Mouse (Mus musculus) left cerebral cortex, postnatal 4 days (tissue): Measurements from ENCODE around the gene Rbms3. TPM values are rescaled to one million over a fixed set of nuclear protein-coding genes. Genes with fewer than 3 reads are reported as not detected.

Experiments
- DNase-seq: peaks from one replicate; pipeline ENCODE4 v3.0.0-alpha.2; 2022
- intact Hi-C: fragments of 180-260 bp; cut with DNase I; formaldehyde crosslinking; loops from one replicate; pipeline ENCODE4 v1.15.1; 2025
- total RNA-seq, 2 experiments: library from RNA; stranded (reverse); gene quantifications; 2 replicates each; pipeline ENCODE4 v1.2.3; 2021

Gene Rbms3
- total RNA-seq, 2 experiments from 2014 or later = 18.3 to 22.5 TPM

DNA sequence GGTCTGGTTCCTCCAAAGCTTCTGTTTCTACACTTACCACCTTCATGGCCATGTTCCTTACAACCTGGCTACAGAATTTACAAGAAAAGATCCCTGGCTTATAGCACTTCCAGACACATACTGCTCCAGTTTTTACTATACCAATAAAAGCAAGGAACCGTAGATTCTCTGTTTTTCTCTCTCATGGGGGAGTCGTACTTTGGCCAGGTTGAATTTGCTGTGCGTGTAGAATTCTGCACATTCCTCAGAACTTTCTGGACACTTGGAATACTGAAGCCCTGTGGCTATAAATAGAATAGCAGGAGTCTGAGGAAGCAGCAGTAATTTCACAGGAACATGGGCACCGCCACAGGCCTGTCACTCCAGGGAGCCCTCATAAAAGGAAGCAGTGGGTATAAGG, 766.1 kb downstream of the Rbms3 start:
- intact Hi-C loops = no loop called here
- no peak for DNase-seq

GRCm38 (mm10) chr9:116862341-116862740, 767.4 kb downstream of the Rbms3 start:
- DNase-seq = no peak
- intact Hi-C loops = no loop called here

- DNase-seq = no peak
- intact Hi-C loops = no loop called here
These were observed 771.7 kb downstream of the Rbms3 start for GRCm38 (mm10) chr9:116857861-116858595.

GRCm38 (mm10) chr9:116857151-116857550, 772.6 kb downstream of the Rbms3 start:
- intact Hi-C loops = no loop called here
- DNase-seq = no peak

GRCm38 (mm10) chr9:116855744-116856143, 774.0 kb downstream of the Rbms3 start:
- intact Hi-C loops = no loop called here

DNA sequence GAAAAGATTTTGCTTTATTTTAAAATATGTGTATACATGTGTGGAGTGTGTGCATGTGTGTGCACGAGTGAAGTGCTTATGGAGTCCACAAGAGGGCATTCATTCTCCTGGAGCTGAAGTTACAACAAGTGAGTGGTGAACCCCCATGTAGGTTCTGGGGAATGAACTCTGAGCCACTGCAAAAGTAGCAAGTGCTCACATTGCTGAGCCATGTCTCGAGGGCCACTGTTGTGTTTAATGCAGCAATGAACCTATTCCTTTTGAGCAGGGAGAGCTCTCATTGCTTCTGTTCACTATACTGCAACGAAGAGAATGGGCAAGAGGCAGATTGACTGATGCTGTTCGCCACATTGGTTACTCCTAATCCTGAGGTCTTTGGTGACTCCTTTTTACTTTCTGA, 780.8 kb downstream of the Rbms3 start:
- intact Hi-C loops = no loop called here
- no peak for DNase-seq

More at GRCm38 (mm10) chr9:116855744-116856143, 774.0 kb downstream of the Rbms3 start:
- no peak for DNase-seq

DNA sequence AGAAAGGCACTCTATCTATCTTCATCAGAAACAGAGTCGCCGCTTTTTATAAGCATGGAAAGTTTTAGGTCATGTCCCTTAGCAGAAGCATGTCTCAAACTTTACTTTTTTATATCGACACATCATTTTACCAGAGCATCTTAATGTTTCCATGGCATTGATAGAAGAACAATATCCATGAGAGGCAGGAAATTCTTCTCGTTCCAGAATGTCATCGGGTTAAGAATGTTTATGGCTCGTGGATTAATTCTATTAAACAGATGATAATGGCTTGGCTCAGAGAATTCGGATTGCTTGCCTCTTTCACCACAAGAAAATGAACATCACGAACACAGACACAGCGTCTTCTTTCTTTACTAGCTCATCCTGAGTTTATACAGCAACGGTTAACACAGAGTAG, 781.5 kb downstream of the Rbms3 start:
- intact Hi-C loops = no loop called here
- no peak for DNase-seq

GRCm38 (mm10) chr9:116847241-116848135, 782.2 kb downstream of the Rbms3 start:
- intact Hi-C loops = no loop called here
- peak; percentile 56 for DNase-seq

- intact Hi-C loops = no loop called here
- DNase-seq = no peak
These were observed 794.8 kb downstream of the Rbms3 start for GRCm38 (mm10) chr9:116834949-116835348.

- no peak for DNase-seq
- intact Hi-C loops = no loop called here
These were observed 796.0 kb downstream of the Rbms3 start for GRCm38 (mm10) chr9:116833677-116834076.

- DNase-seq = no peak
- intact Hi-C loops = no loop called here
These were observed 796.9 kb downstream of the Rbms3 start for GRCm38 (mm10) chr9:116832822-116833221.

DNA sequence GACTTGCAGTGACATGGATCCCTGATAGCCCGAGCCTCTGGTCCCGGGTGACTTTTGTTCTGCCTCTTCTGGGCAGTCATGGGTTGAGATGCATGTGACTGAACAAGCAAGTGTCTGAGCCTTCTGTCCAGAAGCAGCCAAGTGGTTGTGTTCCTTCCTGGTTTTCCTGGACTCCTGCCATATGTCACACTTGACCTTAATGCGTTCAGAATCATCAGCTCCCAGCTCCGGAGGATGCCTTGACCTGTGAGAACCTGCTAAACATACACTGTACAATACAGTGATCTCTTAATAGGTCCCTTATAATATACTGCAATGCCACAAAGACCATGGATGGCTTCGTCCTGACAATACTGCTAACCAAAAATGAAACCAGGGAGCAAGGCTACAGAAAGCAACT, 798.3 kb downstream of the Rbms3 start:
- intact Hi-C loops = no loop called here
- no peak for DNase-seq

DNA sequence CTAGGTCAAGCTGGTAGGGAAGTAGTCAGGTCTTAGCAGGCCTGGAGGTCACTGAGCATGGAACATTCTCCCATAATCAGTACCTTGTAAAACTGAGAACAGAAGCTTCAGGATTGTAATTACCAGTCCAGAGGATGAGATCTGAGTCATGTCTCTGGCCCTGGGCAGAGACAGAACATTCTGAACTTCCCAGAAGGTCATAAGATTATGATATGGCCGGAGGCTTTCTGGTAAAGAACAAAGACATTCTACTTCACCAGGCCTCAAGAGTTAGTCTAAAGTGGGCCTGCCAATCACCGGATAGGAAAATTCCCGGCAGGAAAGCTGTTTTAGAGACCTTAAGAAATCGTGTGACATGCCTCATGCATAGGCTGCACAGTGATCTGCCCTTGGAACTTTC, 799.8 kb downstream of the Rbms3 start:
- intact Hi-C loops = no loop called here
- DNase-seq = no peak

GRCm38 (mm10) chr9:116821601-116822000, 808.1 kb downstream of the Rbms3 start:
- no peak for DNase-seq
- intact Hi-C loops = no loop called here

DNA sequence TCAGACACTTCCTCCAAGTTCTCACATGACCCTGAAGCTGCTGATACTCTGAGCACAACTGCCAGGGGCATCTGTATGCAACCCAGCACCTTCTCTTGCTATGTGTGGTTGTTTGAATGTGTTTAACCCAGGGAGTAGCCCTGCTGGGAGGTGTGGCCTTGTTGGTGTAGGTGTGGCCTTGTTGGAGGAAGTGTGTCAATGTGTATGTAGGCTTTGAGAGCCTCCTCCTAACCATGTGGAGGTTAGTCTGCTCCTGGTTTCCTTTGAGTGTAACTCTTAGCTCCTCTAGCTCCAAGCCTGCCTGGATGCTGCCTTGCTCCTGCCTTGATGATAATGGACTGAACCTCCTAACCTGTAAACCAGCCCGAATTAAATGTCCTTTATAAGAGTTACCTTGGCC, 812.5 kb downstream of the Rbms3 start:
- intact Hi-C loops = no loop called here
- no peak for DNase-seq

- no peak for DNase-seq
- intact Hi-C loops = no loop called here
These were observed 815.1 kb downstream of the Rbms3 start for GRCm38 (mm10) chr9:116814495-116815094.

DNA sequence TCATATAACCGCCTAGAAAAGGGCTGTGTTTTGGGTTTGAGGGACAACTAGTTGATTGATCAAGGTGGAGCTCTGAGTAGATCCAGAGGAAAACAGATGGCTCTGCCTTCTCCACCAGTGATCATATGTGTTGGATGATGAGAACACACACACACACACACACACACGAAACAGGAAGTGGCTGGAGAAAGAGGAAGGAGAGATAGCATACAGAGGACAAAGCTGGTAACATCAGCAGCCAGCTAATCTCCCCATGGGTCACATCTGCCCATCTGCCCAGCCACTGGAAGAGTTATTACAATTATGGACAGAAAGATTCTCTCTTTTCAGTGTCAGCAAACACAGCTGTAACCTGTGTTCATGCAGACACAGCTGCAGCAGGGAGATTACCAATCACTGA, 816.3 kb downstream of the Rbms3 start:
- intact Hi-C loops = no loop called here
- DNase-seq = no peak

GRCm38 (mm10) chr9:116809260-116809659, 820.5 kb downstream of the Rbms3 start:
- intact Hi-C loops = no loop called here
- no peak for DNase-seq

- no peak for DNase-seq
- intact Hi-C loops = no loop called here
These were observed 821.3 kb downstream of the Rbms3 start for GRCm38 (mm10) chr9:116808401-116808800.

GRCm38 (mm10) chr9:116807166-116808081, 822.3 kb downstream of the Rbms3 start:
- intact Hi-C loops = no loop called here
- DNase-seq = peak; percentile 38
